Mouse (Mus musculus) testis, adult 2 months (tissue): ENCODE data around the gene Hspa4l. TPM values are rescaled to one million over a fixed set of nuclear protein-coding genes. Genes with fewer than 3 reads are reported as not detected.
"Not testable (repeated sequence)": the region's sequence is repeated elsewhere in the genome, so short reads cannot be mapped to it uniquely, and the experiment has no call there.

Experiments
- H3K27ac ChIP-seq: fragments of 200-500 bp; 2 replicates; pipeline ENCODE4 v1.5.1; 2012; ENCODE audit warnings: low read depth, low read length; ENCODE audit not compliant: control insufficient read depth, insufficient read depth
- H3K27me3 ChIP-seq: fragments of 200-500 bp; 2 replicates; pipeline ENCODE4 v1.6.1; 2012; ENCODE audit warnings: mild to moderate bottlenecking, low read length, moderate library complexity; ENCODE audit not compliant: control insufficient read depth, insufficient read depth
- H3K36me3 ChIP-seq: fragments of 200-500 bp; 2 replicates; pipeline ENCODE4 v1.6.1; 2012; ENCODE audit warnings: mild to moderate bottlenecking, low read length; ENCODE audit not compliant: control insufficient read depth, insufficient read depth
- H3K4me1 ChIP-seq: fragments of 200-500 bp; 2 replicates; pipeline ENCODE4 v1.6.1; 2012; ENCODE audit warnings: low read length; ENCODE audit not compliant: control insufficient read depth, insufficient read depth
- H3K4me3 ChIP-seq: fragments of 200-500 bp; 2 replicates; pipeline ENCODE4 v1.5.1; 2012; ENCODE audit warnings: low read depth, mild to moderate bottlenecking, low read length, moderate library complexity, mixed read lengths; ENCODE audit not compliant: control insufficient read depth
- CTCF ChIP-seq: fragments of 200-500 bp; IDR thresholded peaks from 2 replicates; pipeline ENCODE4 v1.5.1; 2012; ENCODE audit warnings: low read depth, mild to moderate bottlenecking, inconsistent platforms, low read length, moderate library complexity; ENCODE audit not compliant: control insufficient read depth, insufficient read depth, insufficient replicate concordance
- POLR2A ChIP-seq: fragments of 200-500 bp; IDR thresholded peaks from 2 replicates; pipeline ENCODE4 v1.6.1; 2012; ENCODE audit warnings: low read depth, mild to moderate bottlenecking, inconsistent platforms, low read length, moderate library complexity; ENCODE audit not compliant: control insufficient read depth
- polyA plus RNA-seq: library from polyadenylated mRNA; depleted of rRNA; stranded (reverse); fragments of >200 nt; gene quantifications from 2 replicates; pipeline ENCODE4 v1.2.3, GENCODE M21; 2012; rRNA removed

Hspa4l gene
- polyA plus RNA-seq, 1 experiment: 216 TPM

- H3K4me1 ChIP-seq: peaks cover 2% of the 10 kb centered on the region; the same call in 1 of the 2 replicates
- peaks cover 1% of the 10 kb centered on the region; the same call in 1 of the 2 replicates for H3K36me3 ChIP-seq
- TF ChIP-seq POLR2A: no peak
- TF ChIP-seq CTCF: no peak; the same call in 1 of the 2 replicates
- H3K4me3 ChIP-seq: peak overlapping the region; percentile 11; the same call in 1 of the 2 replicates
- no peak overlapping the region for H3K27ac ChIP-seq
- H3K27me3 ChIP-seq: no peaks in the 10 kb centered on the region
Measured at GRCm38 (mm10) chr3:40798500-40798899, 54.2 kb downstream of the Hspa4l start.

- Histone ChIP-seq H3K4me3 (peak within 1 kb of the TSS; percentile 98), H3K4me1 (peaks cover 2% of the 10 kb centered on the region; the same call in 1 of the 2 replicates), H3K27ac (peak within 1 kb of the TSS; percentile 94), H3K36me3 (peaks cover 1% of the 10 kb centered on the region; the same call in 1 of the 2 replicates), H3K27me3 (no peaks in the 10 kb centered on the region)
- peak; percentile 66 for TF ChIP-seq POLR2A
- TF ChIP-seq CTCF: no peak
Measured at GRCm38 (mm10) chr3:40799530-40800372, 55.5 kb downstream of the Hspa4l start, which contains the start of gene Plk4. TSS of gene Plk4 (plus strand) at chr3:40800019.

GRCm38 (mm10) chr3:40800373-40800823 lies 56.1 kb downstream of the Hspa4l start:
- TF ChIP-seq POLR2A (peak; percentile 32; the same call in 1 of the 2 replicates), CTCF (no peak)
- no peaks in the 10 kb centered on the region for H3K27me3 ChIP-seq
- peaks cover 3% of the 10 kb centered on the region for H3K36me3 ChIP-seq
- peak overlapping the region; percentile 98 for H3K4me3 ChIP-seq
- H3K4me1 ChIP-seq: peaks cover 2% of the 10 kb centered on the region; the same call in 1 of the 2 replicates
- peak overlapping the region; percentile 94 for H3K27ac ChIP-seq

GRCm38 (mm10) chr3:40806871-40807270 lies 62.6 kb downstream of the Hspa4l start:
- TF ChIP-seq POLR2A (no peak), CTCF (no peak)
- H3K27ac ChIP-seq: no peak overlapping the region
- H3K36me3 ChIP-seq: peaks cover 7% of the 10 kb centered on the region
- H3K27me3 ChIP-seq: no peaks in the 10 kb centered on the region
- no peaks in the 10 kb centered on the region for H3K4me1 ChIP-seq
- H3K4me3 ChIP-seq: no peak overlapping the region

DNA sequence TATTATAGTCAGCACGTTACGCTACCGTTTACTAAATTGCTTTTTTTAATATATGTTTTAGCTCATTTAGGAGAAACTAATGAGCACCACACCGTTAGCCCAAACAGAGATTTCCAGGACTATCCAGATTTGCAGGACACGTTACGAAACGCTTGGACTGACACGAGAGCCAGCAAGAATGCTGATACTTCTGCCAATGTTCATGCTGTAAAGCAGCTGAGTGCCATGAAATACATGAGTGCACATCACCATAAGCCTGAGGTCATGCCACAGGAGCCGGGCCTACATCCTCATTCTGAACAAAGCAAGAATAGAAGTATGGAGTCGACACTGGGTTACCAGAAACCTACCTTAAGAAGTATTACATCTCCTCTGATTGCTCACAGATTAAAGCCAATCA lies 64.4 kb downstream of the Hspa4l start:
- Histone ChIP-seq H3K36me3 (peaks cover 7% of the 10 kb centered on the region), H3K27ac (no peak overlapping the region), H3K27me3 (no peaks in the 10 kb centered on the region), H3K4me1 (no peaks in the 10 kb centered on the region), H3K4me3 (no peak overlapping the region)
- TF ChIP-seq POLR2A: no peak
- TF ChIP-seq CTCF: no peak

- H3K36me3 ChIP-seq: peaks cover 7% of the 10 kb centered on the region
- no peaks in the 10 kb centered on the region for H3K4me1 ChIP-seq
- H3K27ac ChIP-seq: no peak overlapping the region
- TF ChIP-seq CTCF (no peak), POLR2A (no peak)
- H3K27me3 ChIP-seq: no peaks in the 10 kb centered on the region
- H3K4me3 ChIP-seq: no peak overlapping the region
Measured at GRCm38 (mm10) chr3:40809894-40810293, 65.6 kb downstream of the Hspa4l start.

DNA sequence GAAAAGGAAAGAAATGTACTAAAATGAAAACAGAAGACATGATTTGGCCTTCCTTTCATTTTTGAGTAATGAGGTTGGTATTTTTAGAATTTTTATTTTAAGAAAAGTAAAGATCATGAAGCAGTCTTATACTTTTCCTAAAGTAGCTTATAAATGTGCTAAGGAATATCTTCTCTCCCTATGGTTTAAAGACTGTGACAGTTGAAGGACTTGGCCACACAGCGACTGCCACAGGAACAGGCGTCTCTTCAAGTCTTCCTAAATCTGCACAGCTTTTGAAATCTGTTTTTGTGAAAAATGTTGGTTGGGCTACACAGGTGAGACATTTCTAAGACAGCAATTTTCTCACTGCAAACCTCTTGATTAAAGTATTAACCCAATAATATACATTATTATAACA lies 69.0 kb downstream of the Hspa4l start:
- H3K36me3 ChIP-seq: peaks cover 6% of the 10 kb centered on the region
- TF ChIP-seq POLR2A: no peak
- no peak for TF ChIP-seq CTCF
- no peak overlapping the region for H3K27ac ChIP-seq
- no peak overlapping the region for H3K4me3 ChIP-seq
- H3K27me3 ChIP-seq: no peaks in the 10 kb centered on the region
- no peaks in the 10 kb centered on the region for H3K4me1 ChIP-seq

DNA sequence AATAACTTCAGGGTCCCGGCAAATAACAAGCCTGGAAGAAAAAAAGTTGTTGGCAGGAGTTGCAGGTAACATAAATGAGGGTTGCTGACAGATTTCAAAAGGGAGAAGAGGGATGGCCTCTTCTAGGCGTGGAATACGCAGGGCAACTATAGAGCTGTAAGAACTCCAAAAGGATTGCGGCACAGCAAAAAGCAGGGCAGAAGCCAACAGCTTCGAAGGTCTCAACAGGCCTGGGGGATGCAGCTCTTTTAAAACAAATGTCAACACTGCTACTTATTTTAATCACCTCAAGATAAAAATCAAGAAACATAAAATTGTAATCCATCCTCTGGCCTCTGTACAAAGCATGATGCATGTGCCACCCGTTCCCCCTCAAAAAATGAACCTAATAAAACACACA lies 101.2 kb downstream of the Hspa4l start:
- not testable (repeated sequence) for H3K27ac ChIP-seq, H3K36me3 ChIP-seq, H3K4me3 ChIP-seq

More for the DNA sequence above, 101.2 kb downstream of the Hspa4l start:
- H3K4me1 ChIP-seq, H3K27me3 ChIP-seq: not testable (repeated sequence)

Other genes starting within 250 kb of the Hspa4l start
- gene Intu, start 213.2 kb upstream of the Hspa4l start, polyA plus RNA-seq: 2.2 and 2.5 TPM in 2 replicates
- 25.2 and 30.0 TPM in 2 replicates for gene Slc25a31, start 35.6 kb upstream of the Hspa4l start, polyA plus RNA-seq
- 35.2 and 40.1 TPM in 2 replicates for gene Plk4, start 55.5 kb downstream of the Hspa4l start, polyA plus RNA-seq
- 1.6 and 1.9 TPM in 2 replicates for gene Mfsd8, start 102.4 kb downstream of the Hspa4l start, polyA plus RNA-seq
- gene Abhd18, start 102.5 kb downstream of the Hspa4l start, polyA plus RNA-seq: 6.4 and 8.7 TPM in 2 replicates
- 120 and 145 TPM in 2 replicates for gene 1700034I23Rik, start 158.0 kb downstream of the Hspa4l start, polyA plus RNA-seq
- 114 and 127 TPM in 2 replicates for gene Larp1b, start 205.3 kb downstream of the Hspa4l start, polyA plus RNA-seq